Mouse (Mus musculus) MEL (cell line): Measurements from ENCODE around the gene Cux1. TPM values are rescaled to one million over a fixed set of nuclear protein-coding genes. Genes with fewer than 3 reads are reported as not detected.

Experiments
- DNase-seq: peaks from one replicate; pipeline ENCODE4 v3.0.0; 2011; ENCODE audit warnings: low read depth, low spot score
- H3K27ac ChIP-seq: 2 replicates; pipeline ENCODE4 v1.5.1; 2012; ENCODE audit warnings: low read depth, mild to moderate bottlenecking, control low read depth, low read length, moderate library complexity; ENCODE audit not compliant: control insufficient read depth
- H3K27me3 ChIP-seq, 2 experiments: fragments of 150-350 bp in 1 of 2; sonication (generic) in 1 of 2; 2 replicates each; pipeline ENCODE4 v1.6.1; 2012; ENCODE audit warnings: low read length in 2 of 2, mild to moderate bottlenecking in 2 of 2, improper control_type of control experiment in 1 of 2, moderate library complexity in 1 of 2; ENCODE audit not compliant: insufficient read depth in 2 of 2, control insufficient read depth in 1 of 2
- H3K36me3 ChIP-seq, 2 experiments: 2 replicates each; pipeline ENCODE4 v1.6.1; 2012 to 2014; ENCODE audit warnings: low read length in 2 of 2, improper control_type of control experiment in 1 of 2, inconsistent platforms in 1 of 2, mild to moderate bottlenecking in 1 of 2; ENCODE audit not compliant: insufficient read depth in 2 of 2, control insufficient read depth in 1 of 2
- H3K4me1 ChIP-seq, 2 experiments: fragments of 150-350 bp in 1 of 2; sonication (generic) in 1 of 2; 2 replicates each; pipeline ENCODE4 v1.6.1; 2012; ENCODE audit warnings: low read length in 2 of 2, improper control_type of control experiment in 1 of 2, mild to moderate bottlenecking in 1 of 2; ENCODE audit not compliant: insufficient read depth in 2 of 2, control insufficient read depth in 1 of 2
- H3K4me3 ChIP-seq, 2 experiments: fragments of 150-350 bp in 1 of 2; sonication (generic) in 1 of 2; 2 replicates each; pipeline ENCODE4 v1.5.1; 2012; ENCODE audit warnings: low read depth in 2 of 2, low read length in 2 of 2, mild to moderate bottlenecking in 2 of 2, moderate library complexity in 2 of 2, control low read depth in 1 of 2, improper control_type of control experiment in 1 of 2; ENCODE audit not compliant: control insufficient read depth in 1 of 2, insufficient read depth in 1 of 2
- H3K79me2 ChIP-seq: 2 replicates; pipeline ENCODE4 v1.6.1; 2012; ENCODE audit warnings: mild to moderate bottlenecking, low read length, moderate library complexity; ENCODE audit not compliant: control insufficient read depth, poor library complexity, insufficient read depth
- H3K9ac ChIP-seq: 2 replicates; pipeline ENCODE4 v1.6.1; 2012; ENCODE audit warnings: low read depth, mild to moderate bottlenecking, control low read depth, low read length, moderate library complexity; ENCODE audit not compliant: control insufficient read depth, poor library complexity, severe bottlenecking
- H3K9me3 ChIP-seq: fragments of 150-350 bp; sonication (generic); replicated peaks from 2 replicates; pipeline ENCODE4 v1.6.1; 2012; ENCODE audit warnings: mild to moderate bottlenecking, low read length, improper control_type of control experiment, moderate library complexity; ENCODE audit not compliant: insufficient read depth
- BHLHE40 ChIP-seq: IDR thresholded peaks from 2 replicates; pipeline ENCODE4 v1.6.1; 2012; ENCODE audit warnings: low read depth, mild to moderate bottlenecking, inconsistent platforms, low read length, improper control_type of control experiment, borderline replicate concordance
- CHD1 ChIP-seq: IDR thresholded peaks from 2 replicates; pipeline ENCODE4 v1.6.1; 2012; ENCODE audit warnings: low read depth, mild to moderate bottlenecking, inconsistent platforms, low read length, improper control_type of control experiment
- CHD2 ChIP-seq: IDR thresholded peaks from 2 replicates; pipeline ENCODE4 v1.6.1; 2011; ENCODE audit warnings: low read length, improper control_type of control experiment
- E2F4 ChIP-seq: IDR thresholded peaks from 2 replicates; pipeline ENCODE4 v1.6.1; 2011; ENCODE audit warnings: low read depth, low read length, improper control_type of control experiment, borderline replicate concordance
- ELF1 ChIP-seq: IDR thresholded peaks from 2 replicates; pipeline ENCODE4 v1.6.1; 2014; ENCODE audit warnings: low read depth, mild to moderate bottlenecking, inconsistent platforms, low read length, improper control_type of control experiment, moderate library complexity
- EP300 ChIP-seq, 2 experiments: IDR thresholded peaks; 2 replicates each; pipeline ENCODE4 v1.6.1; 2011; ENCODE audit warnings: improper control_type of control experiment in 2 of 2, low read length in 2 of 2, low read depth in 1 of 2, mild to moderate bottlenecking in 1 of 2
- ETS1 ChIP-seq: IDR thresholded peaks from 2 replicates; pipeline ENCODE4 v1.6.1; 2012; ENCODE audit warnings: low read depth, mild to moderate bottlenecking, inconsistent platforms, low read length, improper control_type of control experiment, moderate library complexity
- GABPA ChIP-seq: IDR thresholded peaks from 2 replicates; pipeline ENCODE4 v1.6.1; 2012; ENCODE audit warnings: low read depth, mild to moderate bottlenecking, inconsistent platforms, low read length, improper control_type of control experiment, moderate library complexity
- GATA1 ChIP-seq: IDR thresholded peaks from 2 replicates; pipeline ENCODE4 v1.6.1; 2011; ENCODE audit warnings: low read depth, low read length, improper control_type of control experiment
- HCFC1 ChIP-seq: IDR thresholded peaks from 2 replicates; pipeline ENCODE4 v1.6.1; 2012; ENCODE audit warnings: low read depth, mild to moderate bottlenecking, inconsistent platforms, low read length, improper control_type of control experiment, moderate library complexity
- KAT2A ChIP-seq: conservative IDR thresholded peaks from 2 replicates; pipeline ENCODE4 v1.6.1; 2012; ENCODE audit warnings: low read depth, low read length, improper control_type of control experiment, inconsistent platforms
- MEF2A ChIP-seq: IDR thresholded peaks from 2 replicates; pipeline ENCODE4 v1.6.1; 2014; ENCODE audit warnings: low read depth, mild to moderate bottlenecking, inconsistent platforms, low read length, improper control_type of control experiment; ENCODE audit not compliant: poor library complexity, insufficient replicate concordance, severe bottlenecking; ENCODE audit errors: extremely low read depth
- MXI1 ChIP-seq: IDR thresholded peaks from 2 replicates; pipeline ENCODE4 v1.6.1; 2011; ENCODE audit warnings: mild to moderate bottlenecking, low read depth, low read length, improper control_type of control experiment
- NELFE ChIP-seq: IDR thresholded peaks from 2 replicates; pipeline ENCODE4 v1.6.1; 2011; ENCODE audit warnings: low read depth, low read length, improper control_type of control experiment
- POLR2A ChIP-seq, 2 experiments: IDR thresholded peaks; 2 replicates each; pipeline ENCODE4 v1.6.1; 2011 to 2012; ENCODE audit warnings: low read length in 2 of 2, mild to moderate bottlenecking in 2 of 2, control low read depth in 1 of 2, improper control_type of control experiment in 1 of 2, low read depth in 1 of 2, moderate library complexity in 1 of 2; ENCODE audit not compliant: control insufficient read depth in 1 of 2, insufficient read depth in 1 of 2, poor library complexity in 1 of 2
- RCOR1 ChIP-seq: IDR thresholded peaks from 2 replicates; pipeline ENCODE4 v1.6.1; 2012; ENCODE audit warnings: low read depth, mild to moderate bottlenecking, inconsistent platforms, low read length, improper control_type of control experiment
- TAL1 ChIP-seq: IDR thresholded peaks from 2 replicates; pipeline ENCODE4 v1.6.1; 2012; ENCODE audit warnings: mild to moderate bottlenecking, inconsistent platforms, low read length, moderate library complexity, mixed read lengths
- TBP ChIP-seq: IDR thresholded peaks from 2 replicates; pipeline ENCODE4 v1.8.0; 2011; ENCODE audit warnings: low read depth, low read length, improper control_type of control experiment
- TCF12 ChIP-seq: IDR thresholded peaks from 2 replicates; pipeline ENCODE4 v1.6.1; 2014; ENCODE audit warnings: low read depth, mild to moderate bottlenecking, inconsistent platforms, low read length, improper control_type of control experiment, moderate library complexity
- USF1 ChIP-seq: IDR thresholded peaks from 2 replicates; pipeline ENCODE4 v1.6.1; 2014; ENCODE audit warnings: low read depth, mild to moderate bottlenecking, inconsistent platforms, low read length, improper control_type of control experiment, moderate library complexity
- USF2 ChIP-seq, 2 experiments: IDR thresholded peaks; 2 replicates each; pipeline ENCODE4 v1.6.1; 2011 to 2012; ENCODE audit warnings: improper control_type of control experiment in 2 of 2, low read length in 2 of 2, borderline replicate concordance in 1 of 2, inconsistent platforms in 1 of 2, low read depth in 1 of 2, mild to moderate bottlenecking in 1 of 2; ENCODE audit not compliant: insufficient read depth in 1 of 2
- ZC3H11A ChIP-seq: IDR thresholded peaks from 2 replicates; pipeline ENCODE4 v1.6.1; 2012; ENCODE audit warnings: low read depth, mild to moderate bottlenecking, inconsistent platforms, low read length, improper control_type of control experiment
- ZMIZ1 ChIP-seq: IDR thresholded peaks from 2 replicates; pipeline ENCODE4 v1.6.1; 2012; ENCODE audit warnings: low read depth, mild to moderate bottlenecking, inconsistent platforms, low read length, improper control_type of control experiment, moderate library complexity
- polyA plus RNA-seq, 2 experiments: library from polyadenylated mRNA; stranded (reverse) in 1 of 2; unstranded in 1 of 2; fragments of >175 nt in 1 of 2; fragments of >200 nt in 1 of 2; gene quantifications; 2 replicates each; pipeline versions ENCODE4 v1.2.1 to v1.2.4; 2012; ENCODE audit warnings: low replicate concordance in 2 of 2, low read depth in 1 of 2; ENCODE audit not compliant: insufficient read length in 2 of 2, insufficient read depth in 1 of 2, missing spikeins in 1 of 2
- total RNA-seq: library from RNA; depleted of rRNA; stranded (reverse); fragments of 300-350 nt; gene quantifications from 2 replicates; pipeline ENCODE4 v1.2.3, GENCODE M21; 2012

Gene Cux1
- total and polyA plus RNA-seq, 3 experiments = 71.1 to 104 TPM; not detected in 1

GRCm38 (mm10) chr5:136489450-136489849 is 77.8 kb downstream of the Cux1 start:
- no peak overlapping the region for H3K27ac ChIP-seq
- DNase-seq = no peak
- peaks cover 64% of the 10 kb centered on the region for H3K79me2 ChIP-seq
- no peaks in the 10 kb centered on the region for H3K9me3 ChIP-seq
- H3K9ac ChIP-seq = no peak overlapping the region
- peaks cover 8 to 20% of the 10 kb centered on the region in 2 experiments; a peak in 3 of 4 replicates for H3K36me3 ChIP-seq
- no peaks in the 10 kb centered on the region for H3K27me3 ChIP-seq
- H3K4me1 ChIP-seq = peaks cover 23 to 30% of the 10 kb centered on the region in 2 experiments
- TF ChIP-seq KAT2A = no peak
- TF ChIP-seq ZMIZ1 = no peak
- no peak for TF ChIP-seq TAL1
- no peak for TF ChIP-seq BHLHE40
- no peak for TF ChIP-seq USF1
- TF ChIP-seq GATA1 = no peak
- TF ChIP-seq CHD1 = no peak
- TF ChIP-seq E2F4 = no peak
- no peak for TF ChIP-seq TBP
- no peak for TF ChIP-seq EP300 (IDR thresholded peaks at IDR 0.05; ENCODE audit: low read depth in 1 of 2, low read length in 2 of 2)
- TF ChIP-seq ELF1 = no peak
- TF ChIP-seq USF2 (IDR thresholded peaks at IDR 0.05; ENCODE audit: borderline replicate concordance in 1 of 2, insufficient read depth in 1 of 2, low read depth in 1 of 2, low read length in 2 of 2) = no peak
- TF ChIP-seq MEF2A = no peak
- no peak for TF ChIP-seq ETS1
- TF ChIP-seq GABPA = no peak
- no peak for TF ChIP-seq POLR2A (IDR thresholded peaks at IDR 0.05; ENCODE audit: control insufficient read depth in 1 of 2, insufficient read depth in 1 of 2, low read depth in 1 of 2, low read length in 2 of 2, poor library complexity in 1 of 2)
- no peak for TF ChIP-seq MXI1
- TF ChIP-seq RCOR1 = no peak
- H3K4me3 ChIP-seq = no peak overlapping the region

- Histone ChIP-seq H3K79me2 (peaks cover 57% of the 10 kb centered on the region), H3K27ac (no peak overlapping the region), H3K36me3 (peaks cover 8 to 14% of the 10 kb centered on the region in 2 experiments; a peak in 3 of 4 replicates), H3K27me3 (no peaks in the 10 kb centered on the region), H3K9ac (no peak overlapping the region), H3K4me1 (peaks cover 17 to 22% of the 10 kb centered on the region in 2 experiments), H3K4me3 (no peak overlapping the region), H3K9me3 (no peaks in the 10 kb centered on the region)
- TF ChIP-seq KAT2A = no peak
- TF ChIP-seq MXI1 = no peak
- no peak for TF ChIP-seq NELFE
- no peak for TF ChIP-seq ETS1
- no peak for TF ChIP-seq CHD2
- TF ChIP-seq TCF12 = no peak
- TF ChIP-seq POLR2A (IDR thresholded peaks at IDR 0.05; ENCODE audit: control insufficient read depth in 1 of 2, insufficient read depth in 1 of 2, low read depth in 1 of 2, low read length in 2 of 2, poor library complexity in 1 of 2) = no peak
- no peak for TF ChIP-seq GATA1
- TF ChIP-seq ZC3H11A = no peak
- no peak for TF ChIP-seq HCFC1
- no peak for DNase-seq
Measured at GRCm38 (mm10) chr5:136488721-136489120, 78.6 kb downstream of the Cux1 start.
